Mouse (Mus musculus): ENCODE measurements around the gene Usp2. TPM values are rescaled to one million over a fixed set of nuclear protein-coding genes. Genes with fewer than 3 reads are reported as not detected.
A peak's percentile ranks its signal among the peaks of the same experiment; 100 is the strongest.

The Usp2 gene
- polyA plus RNA-seq, 1 experiment from 2014 or later: 8.9 TPM

- no peaks in the 10 kb centered on the region for H3K36me3 ChIP-seq
- H3K4me3 ChIP-seq: no peak overlapping the region
- H3K27me3 ChIP-seq (ENCODE audit: low read depth, poor library complexity, severe bottlenecking): peaks cover 76% of the 10 kb centered on the region
- H3K4me1 ChIP-seq: peaks cover 63% of the 10 kb centered on the region
- no peak overlapping the region for H3K27ac ChIP-seq
- no peaks in the 10 kb centered on the region for H3K9me3 ChIP-seq (replicated peaks)
- no peak for DNase-seq (ENCODE audit: low spot score)
- 59% methylated on average over 5 of the region's 5 CpGs for WGBS
Observed at GRCm38 (mm10) chr9:44081581-44081980, 14.8 kb downstream of the Usp2 start.

GRCm38 (mm10) chr9:44082266-44082665 is 15.4 kb downstream of the Usp2 start:
- Histone ChIP-seq H3K4me3 (no peak overlapping the region), H3K4me1 (peaks cover 66% of the 10 kb centered on the region), H3K36me3 (no peaks in the 10 kb centered on the region), H3K27ac (no peak overlapping the region), H3K27me3 (ENCODE audit: low read depth, poor library complexity, severe bottlenecking) (peaks cover 80% of the 10 kb centered on the region), H3K9me3 (replicated peaks) (no peaks in the 10 kb centered on the region)
- DNase-seq (ENCODE audit: low spot score): no peak
- WGBS: 91% methylated on average over 5 of the region's 5 CpGs

- Histone ChIP-seq H3K36me3 (no peaks in the 10 kb centered on the region), H3K27me3 (ENCODE audit: low read depth, poor library complexity, severe bottlenecking) (peaks cover 83% of the 10 kb centered on the region), H3K9me3 (replicated peaks) (no peaks in the 10 kb centered on the region), H3K4me1 (peaks cover 79% of the 10 kb centered on the region), H3K27ac (no peak overlapping the region), H3K4me3 (peak overlapping the region; percentile 72)
- DNase-seq (ENCODE audit: low spot score): no peak
- 7% methylated on average over 23 of the region's 23 CpGs for WGBS
Observed at GRCm38 (mm10) chr9:44083392-44084121, 16.7 kb downstream of the Usp2 start.

- H3K4me3 ChIP-seq: peak overlapping the region; percentile 72
- peaks cover 85% of the 10 kb centered on the region for H3K27me3 ChIP-seq (ENCODE audit: low read depth, poor library complexity, severe bottlenecking)
- DNase-seq (ENCODE audit: low spot score): no peak
- peaks cover 80% of the 10 kb centered on the region for H3K4me1 ChIP-seq
- H3K27ac ChIP-seq: peak overlapping the region; percentile 85
- WGBS: 2% methylated on average over 14 of the region's 14 CpGs
- no peaks in the 10 kb centered on the region for H3K36me3 ChIP-seq
- no peaks in the 10 kb centered on the region for H3K9me3 ChIP-seq (replicated peaks)
Observed at GRCm38 (mm10) chr9:44084236-44084635, 17.4 kb downstream of the Usp2 start.

GRCm38 (mm10) chr9:44084659-44085229 is 17.9 kb downstream of the Usp2 start:
- H3K36me3 ChIP-seq: no peaks in the 10 kb centered on the region
- WGBS: under 1% methylated on average over 62 of the region's 62 CpGs
- H3K27ac ChIP-seq: peak overlapping the region; percentile 85
- H3K4me1 ChIP-seq: peaks cover 80% of the 10 kb centered on the region
- H3K9me3 ChIP-seq (replicated peaks): no peaks in the 10 kb centered on the region
- H3K4me3 ChIP-seq: peak overlapping the region; percentile 72
- H3K27me3 ChIP-seq (ENCODE audit: low read depth, poor library complexity, severe bottlenecking): peaks cover 88% of the 10 kb centered on the region
- DNase-seq (ENCODE audit: low spot score): peak; percentile 96

GRCm38 (mm10) chr9:44085276-44085675 is 18.5 kb downstream of the Usp2 start:
- WGBS: 7% methylated on average over 10 of the region's 10 CpGs
- Histone ChIP-seq H3K9me3 (replicated peaks) (no peaks in the 10 kb centered on the region), H3K4me3 (peak overlapping the region; percentile 72), H3K4me1 (peaks cover 80% of the 10 kb centered on the region), H3K27me3 (ENCODE audit: low read depth, poor library complexity, severe bottlenecking) (peaks cover 85% of the 10 kb centered on the region), H3K27ac (peak overlapping the region; percentile 85), H3K36me3 (no peaks in the 10 kb centered on the region)
- no peak for DNase-seq (ENCODE audit: low spot score)

- Histone ChIP-seq H3K27me3 (ENCODE audit: low read depth, poor library complexity, severe bottlenecking) (peaks cover 78% of the 10 kb centered on the region), H3K9me3 (replicated peaks) (no peaks in the 10 kb centered on the region), H3K4me1 (peaks cover 74% of the 10 kb centered on the region), H3K4me3 (peak overlapping the region; percentile 72), H3K36me3 (peaks cover 3% of the 10 kb centered on the region; the same call in 1 of the 2 replicates), H3K27ac (0 out of 2 replicates have a peak overlapping the region, but pooled peaks have one; percentile 85)
- DNase-seq (ENCODE audit: low spot score): no peak
- 61% methylated on average over 15 of the region's 15 CpGs for WGBS
Observed at GRCm38 (mm10) chr9:44085741-44086665, 19.2 kb downstream of the Usp2 start.

GRCm38 (mm10) chr9:44086960-44087359 is 20.1 kb downstream of the Usp2 start:
- WGBS: 44% methylated on average over 10 of the region's 10 CpGs
- Histone ChIP-seq H3K4me1 (peaks cover 65% of the 10 kb centered on the region), H3K9me3 (replicated peaks) (no peaks in the 10 kb centered on the region), H3K27me3 (ENCODE audit: low read depth, poor library complexity, severe bottlenecking) (peaks cover 75% of the 10 kb centered on the region), H3K36me3 (peaks cover 11% of the 10 kb centered on the region), H3K4me3 (no peak overlapping the region), H3K27ac (no peak overlapping the region)
- DNase-seq (ENCODE audit: low spot score): no peak

GRCm38 (mm10) chr9:44087761-44088455 is 21.1 kb downstream of the Usp2 start:
- 6% methylated on average over 15 of the region's 15 CpGs for whole genome bisulfite sequencing
- Histone ChIP-seq H3K4me1 (peaks cover 62% of the 10 kb centered on the region), H3K36me3 (peaks cover 19% of the 10 kb centered on the region), H3K27ac (no peak overlapping the region), H3K9me3 (replicated peaks) (no peaks in the 10 kb centered on the region), H3K4me3 (peak overlapping the region; percentile 16; the same call in 1 of the 2 replicates), H3K27me3 (ENCODE audit: low read depth, poor library complexity, severe bottlenecking) (peaks cover 65% of the 10 kb centered on the region)
- no peak for DNase-seq (ENCODE audit: low spot score)

GRCm38 (mm10) chr9:44088877-44089608 is 22.2 kb downstream of the Usp2 start:
- DNase-seq (ENCODE audit: low spot score): no peak
- Histone ChIP-seq H3K9me3 (replicated peaks) (no peaks in the 10 kb centered on the region), H3K36me3 (peaks cover 26% of the 10 kb centered on the region), H3K27ac (no peak overlapping the region), H3K4me1 (peaks cover 56% of the 10 kb centered on the region), H3K4me3 (no peak overlapping the region), H3K27me3 (ENCODE audit: low read depth, poor library complexity, severe bottlenecking) (peaks cover 54% of the 10 kb centered on the region)
- 51% methylated on average over 12 of the region's 12 CpGs for WGBS

GRCm38 (mm10) chr9:44093612-44094503 is 27.0 kb downstream of the Usp2 start:
- WGBS: 39% methylated on average over 24 of the region's 24 CpGs

More at GRCm38 (mm10) chr9:44093612-44094503, 27.0 kb downstream of the Usp2 start:
- Histone ChIP-seq H3K27ac (no peak overlapping the region), H3K9me3 (replicated peaks) (no peaks in the 10 kb centered on the region), H3K27me3 (ENCODE audit: low read depth, poor library complexity, severe bottlenecking) (peaks cover 12% of the 10 kb centered on the region), H3K36me3 (peaks cover 26% of the 10 kb centered on the region), H3K4me3 (no peak overlapping the region), H3K4me1 (peaks cover 22% of the 10 kb centered on the region)
- DNase-seq (ENCODE audit: low spot score): peak; percentile 79
